Mouse (Mus musculus): Measurements from ENCODE around the gene Gm20388. TPM values are rescaled to one million over a fixed set of nuclear protein-coding genes. Genes with fewer than 3 reads are reported as not detected.
"Not testable (repeated sequence)": the region's sequence is repeated elsewhere in the genome, so short reads cannot be mapped to it uniquely, and the experiment has no call there.

Gene Gm20388
- polyA plus RNA-seq, 1 experiment, result 28.1 TPM

- no peak for TF ChIP-seq EP300 (IDR thresholded peaks at IDR 0.05; ENCODE audit: insufficient read depth, low read depth, low read length)
- TF ChIP-seq POLR2A (IDR thresholded peaks at IDR 0.05; ENCODE audit: insufficient read depth, low read length), result no peak
- TF ChIP-seq CTCF (IDR thresholded peaks at IDR 0.05; ENCODE audit: low read depth, low read length), result no peak
- H3K36me3 ChIP-seq (ENCODE audit: control insufficient read depth, insufficient read depth, low read length, poor library complexity, severe bottlenecking), result no peaks in the 10 kb centered on the region
- no peak overlapping the region for H3K27ac ChIP-seq (ENCODE audit: insufficient read depth, low read length)
- H3K4me3 ChIP-seq (ENCODE audit: low read depth, low read length), result no peak overlapping the region
- no peaks in the 10 kb centered on the region for H3K9me3 ChIP-seq (replicated peaks; ENCODE audit: control insufficient read depth, insufficient read depth, low read length, poor library complexity, severe bottlenecking)
- no peak overlapping the region for H3K9ac ChIP-seq (ENCODE audit: low read depth, poor library complexity, severe bottlenecking)
- H3K27me3 ChIP-seq (ENCODE audit: control insufficient read depth, insufficient read depth, low read length, poor library complexity, severe bottlenecking), result no peaks in the 10 kb centered on the region
- H3K4me1 ChIP-seq (ENCODE audit: control insufficient read depth, insufficient read depth, low read length), result peaks cover 3% of the 10 kb centered on the region
Observed at GRCm38 (mm10) chr8:123188006-123188405, 3277.4 kb downstream of the Gm20388 start.

GRCm38 (mm10) chr8:123188841-123189240 is 3278.2 kb downstream of the Gm20388 start:
- Histone ChIP-seq H3K4me1 (ENCODE audit: control insufficient read depth, insufficient read depth, low read length) (peaks cover 3% of the 10 kb centered on the region), H3K36me3 (ENCODE audit: control insufficient read depth, insufficient read depth, low read length, poor library complexity, severe bottlenecking) (no peaks in the 10 kb centered on the region), H3K27ac (ENCODE audit: insufficient read depth, low read length) (no peak overlapping the region), H3K4me3 (ENCODE audit: low read depth, low read length) (no peak overlapping the region), H3K9me3 (replicated peaks; ENCODE audit: control insufficient read depth, insufficient read depth, low read length, poor library complexity, severe bottlenecking) (no peaks in the 10 kb centered on the region), H3K27me3 (ENCODE audit: control insufficient read depth, insufficient read depth, low read length, poor library complexity, severe bottlenecking) (no peaks in the 10 kb centered on the region), H3K9ac (ENCODE audit: low read depth, poor library complexity, severe bottlenecking) (no peak overlapping the region)
- TF ChIP-seq CTCF (IDR thresholded peaks at IDR 0.05; ENCODE audit: low read depth, low read length) (no peak), EP300 (IDR thresholded peaks at IDR 0.05; ENCODE audit: insufficient read depth, low read depth, low read length) (no peak), POLR2A (IDR thresholded peaks at IDR 0.05; ENCODE audit: insufficient read depth, low read length) (no peak)

- peaks cover 5% of the 10 kb centered on the region for H3K4me1 ChIP-seq (ENCODE audit: control insufficient read depth, insufficient read depth, low read length)
- H3K4me3 ChIP-seq (ENCODE audit: low read depth, low read length), result peak overlapping the region; percentile 40
- H3K27me3 ChIP-seq (ENCODE audit: control insufficient read depth, insufficient read depth, low read length, poor library complexity, severe bottlenecking), result no peaks in the 10 kb centered on the region
- peak overlapping the region; percentile 28; the same call in 1 of the 2 replicates for H3K9ac ChIP-seq (ENCODE audit: low read depth, poor library complexity, severe bottlenecking)
- no peak overlapping the region for H3K27ac ChIP-seq (ENCODE audit: insufficient read depth, low read length)
- TF ChIP-seq POLR2A (IDR thresholded peaks at IDR 0.05; ENCODE audit: insufficient read depth, low read length), result no peak
- TF ChIP-seq CTCF (IDR thresholded peaks at IDR 0.05; ENCODE audit: low read depth, low read length), result peak; percentile 71
- no peaks in the 10 kb centered on the region for H3K36me3 ChIP-seq (ENCODE audit: control insufficient read depth, insufficient read depth, low read length, poor library complexity, severe bottlenecking)
- no peaks in the 10 kb centered on the region for H3K9me3 ChIP-seq (replicated peaks; ENCODE audit: control insufficient read depth, insufficient read depth, low read length, poor library complexity, severe bottlenecking)
Observed at GRCm38 (mm10) chr8:123190678-123191077, 3280.0 kb downstream of the Gm20388 start.

GRCm38 (mm10) chr8:123191908-123192307 is 3281.3 kb downstream of the Gm20388 start:
- no peaks in the 10 kb centered on the region for H3K36me3 ChIP-seq (ENCODE audit: control insufficient read depth, insufficient read depth, low read length, poor library complexity, severe bottlenecking)
- H3K27me3 ChIP-seq (ENCODE audit: control insufficient read depth, insufficient read depth, low read length, poor library complexity, severe bottlenecking), result no peaks in the 10 kb centered on the region
- H3K27ac ChIP-seq (ENCODE audit: insufficient read depth, low read length), result peak overlapping the region; percentile 83
- no peak for TF ChIP-seq POLR2A (IDR thresholded peaks at IDR 0.05; ENCODE audit: insufficient read depth, low read length)
- TF ChIP-seq CTCF (IDR thresholded peaks at IDR 0.05; ENCODE audit: low read depth, low read length), result no peak
- TF ChIP-seq EP300 (IDR thresholded peaks at IDR 0.05; ENCODE audit: insufficient read depth, low read depth, low read length), result no peak
- H3K4me3 ChIP-seq (ENCODE audit: low read depth, low read length), result peak overlapping the region; percentile 32
- no peaks in the 10 kb centered on the region for H3K9me3 ChIP-seq (replicated peaks; ENCODE audit: control insufficient read depth, insufficient read depth, low read length, poor library complexity, severe bottlenecking)
- no peak overlapping the region for H3K9ac ChIP-seq (ENCODE audit: low read depth, poor library complexity, severe bottlenecking)
- peaks cover 5% of the 10 kb centered on the region for H3K4me1 ChIP-seq (ENCODE audit: control insufficient read depth, insufficient read depth, low read length)

- H3K27me3 ChIP-seq (ENCODE audit: control insufficient read depth, insufficient read depth, low read length, poor library complexity, severe bottlenecking), result no peaks in the 10 kb centered on the region
- no peaks in the 10 kb centered on the region for H3K36me3 ChIP-seq (ENCODE audit: control insufficient read depth, insufficient read depth, low read length, poor library complexity, severe bottlenecking)
- H3K9ac ChIP-seq (ENCODE audit: low read depth, poor library complexity, severe bottlenecking), result no peak overlapping the region
- no peaks in the 10 kb centered on the region for H3K9me3 ChIP-seq (replicated peaks; ENCODE audit: control insufficient read depth, insufficient read depth, low read length, poor library complexity, severe bottlenecking)
- H3K4me1 ChIP-seq (ENCODE audit: control insufficient read depth, insufficient read depth, low read length), result peaks cover 3% of the 10 kb centered on the region
- H3K4me3 ChIP-seq (ENCODE audit: low read depth, low read length), result no peak overlapping the region
- H3K27ac ChIP-seq (ENCODE audit: insufficient read depth, low read length), result no peak overlapping the region
- TF ChIP-seq CTCF (IDR thresholded peaks at IDR 0.05; ENCODE audit: low read depth, low read length) (no peak), EP300 (IDR thresholded peaks at IDR 0.05; ENCODE audit: insufficient read depth, low read depth, low read length) (no peak), POLR2A (IDR thresholded peaks at IDR 0.05; ENCODE audit: insufficient read depth, low read length) (no peak)
Observed at GRCm38 (mm10) chr8:123193771-123194170, 3283.1 kb downstream of the Gm20388 start.

- not testable (repeated sequence) for H3K9ac ChIP-seq (ENCODE audit: low read depth, poor library complexity, severe bottlenecking); H3K9me3 ChIP-seq (replicated peaks; ENCODE audit: control insufficient read depth, insufficient read depth, low read length, poor library complexity, severe bottlenecking); H3K27me3 ChIP-seq (ENCODE audit: control insufficient read depth, insufficient read depth, low read length, poor library complexity, severe bottlenecking); H3K4me1 ChIP-seq (ENCODE audit: control insufficient read depth, insufficient read depth, low read length); H3K36me3 ChIP-seq (ENCODE audit: control insufficient read depth, insufficient read depth, low read length, poor library complexity, severe bottlenecking); H3K27ac ChIP-seq (ENCODE audit: insufficient read depth, low read length); H3K4me3 ChIP-seq (ENCODE audit: low read depth, low read length)
Observed at GRCm38 (mm10) chr8:123197016-123197415, 3286.4 kb downstream of the Gm20388 start.

Data from ES-Bruce4 (cell line).